Mouse (Mus musculus): Measurements from ENCODE around the gene Pkd1. TPM values are rescaled to one million over a fixed set of nuclear protein-coding genes. Genes with fewer than 3 reads are reported as not detected.

Gene Pkd1
- polyA plus RNA-seq, 1 experiment from 2014 or later, result 14.7 TPM

GRCm38 (mm10) chr17:24603961-24604360 is 54.3 kb downstream of the Pkd1 start:
- Histone ChIP-seq H3K36me3 (peaks cover 99% of the 10 kb centered on the region), H3K27me3 (ENCODE audit: low read depth, poor library complexity, severe bottlenecking) (no peaks in the 10 kb centered on the region), H3K27ac (replicated peaks) (no peak overlapping the region), H3K4me1 (no peaks in the 10 kb centered on the region), H3K9me3 (replicated peaks) (no peaks in the 10 kb centered on the region), H3K4me3 (no peak overlapping the region)
- 96% methylated on average over 8 of the region's 8 CpGs for WGBS
- no peak for DNase-seq (ENCODE audit: low spot score)

- H3K4me3 ChIP-seq, result no peak overlapping the region
- peaks cover 97% of the 10 kb centered on the region for H3K36me3 ChIP-seq
- DNase-seq (ENCODE audit: low spot score), result no peak
- no peak overlapping the region for H3K27ac ChIP-seq (replicated peaks)
- H3K4me1 ChIP-seq, result no peaks in the 10 kb centered on the region
- no peaks in the 10 kb centered on the region for H3K9me3 ChIP-seq (replicated peaks)
- 87% methylated on average over 3 of the region's 3 CpGs for WGBS
- no peaks in the 10 kb centered on the region for H3K27me3 ChIP-seq (ENCODE audit: low read depth, poor library complexity, severe bottlenecking)
Observed at GRCm38 (mm10) chr17:24604557-24604956, 54.9 kb downstream of the Pkd1 start.

- H3K4me1 ChIP-seq, result no peaks in the 10 kb centered on the region
- no peaks in the 10 kb centered on the region for H3K27me3 ChIP-seq (ENCODE audit: low read depth, poor library complexity, severe bottlenecking)
- no peak overlapping the region for H3K27ac ChIP-seq (replicated peaks)
- no peaks in the 10 kb centered on the region for H3K9me3 ChIP-seq (replicated peaks)
- no peak overlapping the region for H3K4me3 ChIP-seq
- H3K36me3 ChIP-seq, result peaks cover 79% of the 10 kb centered on the region
- 94% methylated on average over 4 of the region's 4 CpGs for WGBS
- no peak for DNase-seq (ENCODE audit: low spot score)
Observed at GRCm38 (mm10) chr17:24608370-24608769, 58.7 kb downstream of the Pkd1 start.

- Histone ChIP-seq H3K4me3 (no peak overlapping the region), H3K27ac (replicated peaks) (no peak overlapping the region), H3K36me3 (peaks cover 81% of the 10 kb centered on the region), H3K27me3 (ENCODE audit: low read depth, poor library complexity, severe bottlenecking) (no peaks in the 10 kb centered on the region), H3K9me3 (replicated peaks) (no peaks in the 10 kb centered on the region), H3K4me1 (no peaks in the 10 kb centered on the region)
- 95% methylated on average over 8 of the region's 8 CpGs for WGBS
- DNase-seq (ENCODE audit: low spot score), result no peak
Observed at GRCm38 (mm10) chr17:24608874-24609273, 59.2 kb downstream of the Pkd1 start.

GRCm38 (mm10) chr17:24610711-24611110 is 61.1 kb downstream of the Pkd1 start:
- Histone ChIP-seq H3K27me3 (ENCODE audit: low read depth, poor library complexity, severe bottlenecking) (no peaks in the 10 kb centered on the region), H3K4me3 (no peak overlapping the region), H3K36me3 (peaks cover 81% of the 10 kb centered on the region), H3K9me3 (replicated peaks) (no peaks in the 10 kb centered on the region), H3K27ac (replicated peaks) (no peak overlapping the region), H3K4me1 (no peaks in the 10 kb centered on the region)
- 87% methylated on average over 2 of the region's 2 CpGs for WGBS
- no peak for DNase-seq (ENCODE audit: low spot score)

- no peaks in the 10 kb centered on the region for H3K4me1 ChIP-seq
- H3K36me3 ChIP-seq, result peaks cover 94% of the 10 kb centered on the region
- H3K27ac ChIP-seq (replicated peaks), result no peak overlapping the region; the same call in 1 of the 2 replicates
- no peak for DNase-seq (ENCODE audit: low spot score)
- 91% methylated on average over 14 of the region's 14 CpGs for WGBS
- H3K27me3 ChIP-seq (ENCODE audit: low read depth, poor library complexity, severe bottlenecking), result no peaks in the 10 kb centered on the region
- H3K4me3 ChIP-seq, result no peak overlapping the region
- no peaks in the 10 kb centered on the region for H3K9me3 ChIP-seq (replicated peaks)
Observed at GRCm38 (mm10) chr17:24617561-24618194, 68.0 kb downstream of the Pkd1 start.

GRCm38 (mm10) chr17:24625472-24625871 is 75.8 kb downstream of the Pkd1 start:
- no peaks in the 10 kb centered on the region for H3K4me1 ChIP-seq
- no peak overlapping the region for H3K4me3 ChIP-seq
- H3K27me3 ChIP-seq (ENCODE audit: low read depth, poor library complexity, severe bottlenecking), result no peaks in the 10 kb centered on the region
- no peak for DNase-seq (ENCODE audit: low spot score)
- no peaks in the 10 kb centered on the region for H3K9me3 ChIP-seq (replicated peaks)
- peaks cover 100% of the 10 kb centered on the region for H3K36me3 ChIP-seq
- H3K27ac ChIP-seq (replicated peaks), result no peak overlapping the region
- 93% methylated on average over 8 of the region's 8 CpGs for WGBS

GRCm38 (mm10) chr17:24628646-24629045 is 79.0 kb downstream of the Pkd1 start:
- 50% methylated on average over 5 of the region's 5 CpGs for WGBS
- H3K4me1 ChIP-seq, result peaks cover 19% of the 10 kb centered on the region
- DNase-seq (ENCODE audit: low spot score), result peak; percentile 70
- peaks cover 74% of the 10 kb centered on the region for H3K36me3 ChIP-seq
- no peak overlapping the region for H3K27ac ChIP-seq (replicated peaks)
- no peak overlapping the region for H3K4me3 ChIP-seq
- no peaks in the 10 kb centered on the region for H3K27me3 ChIP-seq (ENCODE audit: low read depth, poor library complexity, severe bottlenecking)
- no peaks in the 10 kb centered on the region for H3K9me3 ChIP-seq (replicated peaks)

GRCm38 (mm10) chr17:24630072-24630471 is 80.4 kb downstream of the Pkd1 start:
- no peak overlapping the region for H3K27ac ChIP-seq (replicated peaks)
- 92% methylated on average over 14 of the region's 14 CpGs for WGBS
- peaks cover 60% of the 10 kb centered on the region for H3K36me3 ChIP-seq

GRCm38 (mm10) chr17:24632167-24632812 is 82.7 kb downstream of the Pkd1 start, which contains the start of the genes Tsc2 and Nthl1:
Tsc2 (minus strand) TSS chr17:24632630.
Nthl1 (plus strand) TSS chr17:24632680.
- Histone ChIP-seq H3K27me3 (ENCODE audit: low read depth, poor library complexity, severe bottlenecking) (no peaks in the 10 kb centered on the region), H3K9me3 (replicated peaks) (no peaks in the 10 kb centered on the region), H3K4me1 (peaks cover 27% of the 10 kb centered on the region), H3K27ac (replicated peaks) (peak within 1 kb of the TSS; percentile 88), H3K4me3 (peak within 1 kb of the TSS; percentile 68), H3K36me3 (peaks cover 38% of the 10 kb centered on the region)
- WGBS, result 1% methylated on average over 51 of the region's 51 CpGs
- DNase-seq (ENCODE audit: low spot score), result peak; percentile 90

More at GRCm38 (mm10) chr17:24630072-24630471, 80.4 kb downstream of the Pkd1 start:
- Histone ChIP-seq H3K27me3 (ENCODE audit: low read depth, poor library complexity, severe bottlenecking) (no peaks in the 10 kb centered on the region), H3K4me3 (no peak overlapping the region), H3K4me1 (peaks cover 21% of the 10 kb centered on the region), H3K9me3 (replicated peaks) (no peaks in the 10 kb centered on the region)
- no peak for DNase-seq (ENCODE audit: low spot score)

- Histone ChIP-seq H3K27me3 (ENCODE audit: low read depth, poor library complexity, severe bottlenecking) (no peaks in the 10 kb centered on the region), H3K9me3 (replicated peaks) (no peaks in the 10 kb centered on the region), H3K36me3 (peaks cover 32% of the 10 kb centered on the region), H3K4me1 (peaks cover 27% of the 10 kb centered on the region), H3K4me3 (peak overlapping the region; percentile 68), H3K27ac (replicated peaks) (peak overlapping the region; percentile 88)
- WGBS, result 15% methylated on average over 22 of the region's 22 CpGs
- DNase-seq (ENCODE audit: low spot score), result no peak
Observed at GRCm38 (mm10) chr17:24632813-24633449, 83.3 kb downstream of the Pkd1 start.

GRCm38 (mm10) chr17:24633831-24634230 is 84.2 kb downstream of the Pkd1 start:
- Histone ChIP-seq H3K27me3 (ENCODE audit: low read depth, poor library complexity, severe bottlenecking) (no peaks in the 10 kb centered on the region), H3K36me3 (peaks cover 31% of the 10 kb centered on the region), H3K4me3 (0 out of 2 replicates have a peak overlapping the region, but pooled peaks have one; percentile 68), H3K27ac (replicated peaks) (no peak overlapping the region), H3K4me1 (peaks cover 27% of the 10 kb centered on the region), H3K9me3 (replicated peaks) (no peaks in the 10 kb centered on the region)
- no peak for DNase-seq (ENCODE audit: low spot score)
- WGBS, result 95% methylated on average over 11 of the region's 11 CpGs

- no peak for DNase-seq (ENCODE audit: low spot score)
- peaks cover 26% of the 10 kb centered on the region for H3K36me3 ChIP-seq
- H3K9me3 ChIP-seq (replicated peaks), result no peaks in the 10 kb centered on the region
- H3K4me3 ChIP-seq, result no peak overlapping the region
- no peaks in the 10 kb centered on the region for H3K27me3 ChIP-seq (ENCODE audit: low read depth, poor library complexity, severe bottlenecking)
- WGBS, result 93% methylated on average over 4 of the region's 4 CpGs
- H3K27ac ChIP-seq (replicated peaks), result no peak overlapping the region
- peaks cover 27% of the 10 kb centered on the region for H3K4me1 ChIP-seq
Observed at GRCm38 (mm10) chr17:24635024-24635423, 85.4 kb downstream of the Pkd1 start.

All from midbrain, embryonic 10.5 days (tissue).